Mouse (Mus musculus): ENCODE measurements at regions not wholly inside any gene's neighbourhood (a gene's known extent, or its start where the extent isn't known, plus 50 kb on each side); places are given as distances from the start of the nearest gene placed in this dataset.

GRCm38 (mm10) chr1:183510759-183511158, 92.7 kb downstream of the Hhipl2 start:
- TF ChIP-seq POLR2A (IDR thresholded peaks at IDR 0.05; ENCODE audit: borderline replicate concordance, control insufficient read depth, low read depth, low read length) (no peak), CTCF (IDR thresholded peaks at IDR 0.05; ENCODE audit: control insufficient read depth, insufficient read depth, low read length) (no peak)
